Mouse (Mus musculus): ENCODE measurements around the gene Spsb1.

DNA sequence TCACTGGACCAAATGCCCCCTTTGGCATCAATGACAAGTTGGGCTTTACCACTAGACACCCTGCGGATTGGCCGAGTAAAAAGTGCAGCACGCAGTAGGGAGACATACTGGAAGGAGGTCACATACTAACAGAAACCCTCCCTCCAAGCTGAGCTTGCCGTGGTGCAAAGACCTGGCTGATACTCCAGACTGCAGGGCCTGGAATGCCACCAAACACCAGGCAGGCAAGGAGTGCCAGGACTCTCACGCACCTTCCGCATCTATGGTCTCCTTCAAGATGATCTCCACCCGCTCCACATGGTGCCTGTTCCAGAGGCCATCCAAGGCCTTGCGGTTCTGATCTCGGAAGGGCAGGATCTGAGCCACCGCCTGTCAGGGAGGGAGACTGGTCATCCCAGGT is 39.4 kb upstream of the Spsb1 start:
- TF ChIP-seq GATA1 (IDR thresholded peaks at IDR 0.05; ENCODE audit: borderline replicate concordance, low read length) (no peak), FLI1 (IDR thresholded peaks at IDR 0.05; ENCODE audit: low read length) (no peak)
